Mouse (Mus musculus): Measurements from ENCODE around the gene Tenm4. TPM values are rescaled to one million over a fixed set of nuclear protein-coding genes. Genes with fewer than 3 reads are reported as not detected.

The Tenm4 gene
- polyA plus RNA-seq, 2 experiments, result 12.7 to 37.4 TPM

DNA sequence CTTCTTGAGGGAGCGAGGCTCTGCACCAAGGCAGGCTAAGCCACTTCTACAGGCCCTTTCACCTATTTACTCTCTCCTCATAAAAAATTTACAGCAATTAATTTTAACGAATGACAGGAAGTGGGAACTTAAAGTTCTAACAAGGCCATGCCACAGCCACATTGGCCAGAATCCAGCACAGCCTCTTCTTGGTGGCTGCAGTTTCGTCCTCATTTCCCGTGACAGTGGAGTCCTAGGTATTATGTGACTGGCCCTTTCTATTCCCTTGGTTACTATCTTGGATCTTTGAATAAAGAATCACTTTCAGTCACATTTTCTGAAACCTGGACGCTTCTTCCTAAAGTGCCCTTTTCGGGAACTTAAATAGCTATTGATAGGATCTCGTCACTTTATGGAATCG lies 181.6 kb downstream of the Tenm4 start:
- Histone ChIP-seq H3K4me1 (ENCODE audit: control insufficient read depth, insufficient read depth, low read length) (peaks cover 2% of the 10 kb centered on the region; the same call in 1 of the 2 replicates), H3K4me3 (replicated peaks; ENCODE audit: low read length) (no peak overlapping the region), H3K4me2 (replicated peaks; ENCODE audit: low read depth, low read length, severe bottlenecking) (no peak overlapping the region), H3K27me3 (ENCODE audit: control insufficient read depth, insufficient read depth, low read length) (no peaks in the 10 kb centered on the region), H3K9me3 (ENCODE audit: control insufficient read depth, low read length) (no peaks in the 10 kb centered on the region), H3K36me3 (ENCODE audit: control insufficient read depth, insufficient read depth, low read length) (no peaks in the 10 kb centered on the region), H3K9ac (ENCODE audit: low read depth, low read length, severe bottlenecking) (no peak overlapping the region), H3K27ac (replicated peaks; ENCODE audit: low read depth, low read length) (no peak overlapping the region)
- TF ChIP-seq POLR2A (IDR thresholded peaks at IDR 0.05; ENCODE audit: borderline replicate concordance, extremely low read depth, insufficient read depth, insufficient read length), result no peak
- no peak for DNase-seq (ENCODE audit: low spot score)
- WGBS, result 48% methylated on average over 8 of the region's 8 CpGs
- ATAC-seq (ENCODE audit: low FRiP score, low read depth), result no peak

DNA sequence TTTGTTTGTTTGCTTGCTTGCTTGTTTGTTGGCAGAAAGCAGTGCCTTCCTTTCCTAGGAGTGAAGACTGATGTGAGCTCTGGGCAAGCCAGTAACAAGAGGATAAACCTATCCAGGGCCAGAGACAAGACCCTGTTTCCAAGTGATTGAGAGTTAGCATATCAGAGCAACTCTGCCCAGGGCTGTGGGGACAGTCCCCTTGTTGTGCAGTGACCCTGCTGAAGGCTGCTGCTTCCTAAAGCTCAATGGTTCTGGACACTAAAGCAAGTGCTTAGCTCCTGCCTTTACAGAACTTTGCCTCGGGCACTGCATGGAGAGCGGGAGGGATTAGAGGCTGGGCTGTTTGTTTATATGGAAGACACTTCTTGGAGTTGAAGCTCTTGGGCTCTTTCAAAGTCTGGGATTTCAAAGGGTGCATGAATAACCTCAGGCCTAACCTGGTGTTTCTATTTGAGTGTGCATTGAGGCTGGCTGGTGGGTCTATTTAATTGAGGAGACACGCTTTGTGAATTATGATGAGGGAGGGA lies 185.3 kb downstream of the Tenm4 start:
- ATAC-seq (ENCODE audit: low FRiP score, low read depth) (no peak), DNase-seq (ENCODE audit: low spot score) (no peak)
- H3K4me1 ChIP-seq (ENCODE audit: control insufficient read depth, insufficient read depth, low read length), result peaks cover 9% of the 10 kb centered on the region; the same call in 1 of the 2 replicates
- no peak overlapping the region for H3K4me2 ChIP-seq (replicated peaks; ENCODE audit: low read depth, low read length, severe bottlenecking)
- no peak for TF ChIP-seq POLR2A (IDR thresholded peaks at IDR 0.05; ENCODE audit: borderline replicate concordance, extremely low read depth, insufficient read depth, insufficient read length)
- H3K36me3 ChIP-seq (ENCODE audit: control insufficient read depth, insufficient read depth, low read length), result no peaks in the 10 kb centered on the region
- H3K4me3 ChIP-seq (replicated peaks; ENCODE audit: low read length), result no peak overlapping the region
- WGBS, result 61% methylated on average over 3 of the region's 3 CpGs
- no peaks in the 10 kb centered on the region for H3K27me3 ChIP-seq (ENCODE audit: control insufficient read depth, insufficient read depth, low read length)
- H3K9ac ChIP-seq (ENCODE audit: low read depth, low read length, severe bottlenecking), result no peak overlapping the region
- H3K9me3 ChIP-seq (ENCODE audit: control insufficient read depth, low read length), result no peaks in the 10 kb centered on the region
- no peak overlapping the region for H3K27ac ChIP-seq (replicated peaks; ENCODE audit: low read depth, low read length)

DNA sequence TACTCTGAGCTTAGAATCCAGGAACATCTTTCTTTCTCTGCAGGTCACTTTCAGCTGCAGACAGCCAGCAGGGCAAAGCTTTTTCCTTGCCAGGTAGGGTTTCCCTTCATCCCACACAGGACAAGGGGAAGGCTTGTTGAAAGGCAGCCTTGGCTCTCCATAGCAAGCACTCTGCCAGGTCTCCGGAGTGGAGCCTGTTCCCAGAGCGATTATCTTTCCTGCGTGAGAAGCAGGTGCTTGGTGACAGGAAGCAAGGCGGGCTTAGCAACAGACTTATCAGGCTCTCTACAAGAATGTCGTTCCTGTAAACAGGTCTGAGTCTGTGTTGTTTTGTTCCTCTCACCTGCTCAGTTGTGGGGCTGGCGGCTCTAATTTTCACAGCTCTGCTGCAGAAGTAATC lies 186.5 kb downstream of the Tenm4 start:
- Histone ChIP-seq H3K36me3 (ENCODE audit: control insufficient read depth, insufficient read depth, low read length) (no peaks in the 10 kb centered on the region), H3K27me3 (ENCODE audit: control insufficient read depth, insufficient read depth, low read length) (no peaks in the 10 kb centered on the region), H3K4me3 (replicated peaks; ENCODE audit: low read length) (no peak overlapping the region), H3K4me1 (ENCODE audit: control insufficient read depth, insufficient read depth, low read length) (peaks cover 8% of the 10 kb centered on the region; the same call in 1 of the 2 replicates), H3K4me2 (replicated peaks; ENCODE audit: low read depth, low read length, severe bottlenecking) (no peak overlapping the region), H3K27ac (replicated peaks; ENCODE audit: low read depth, low read length) (no peak overlapping the region), H3K9me3 (ENCODE audit: control insufficient read depth, low read length) (no peaks in the 10 kb centered on the region), H3K9ac (ENCODE audit: low read depth, low read length, severe bottlenecking) (no peak overlapping the region)
- ATAC-seq (ENCODE audit: low FRiP score, low read depth), result no peak
- 30% methylated on average over 6 of the region's 6 CpGs for WGBS
- no peak for DNase-seq (ENCODE audit: low spot score)
- TF ChIP-seq POLR2A (IDR thresholded peaks at IDR 0.05; ENCODE audit: borderline replicate concordance, extremely low read depth, insufficient read depth, insufficient read length), result no peak

DNA sequence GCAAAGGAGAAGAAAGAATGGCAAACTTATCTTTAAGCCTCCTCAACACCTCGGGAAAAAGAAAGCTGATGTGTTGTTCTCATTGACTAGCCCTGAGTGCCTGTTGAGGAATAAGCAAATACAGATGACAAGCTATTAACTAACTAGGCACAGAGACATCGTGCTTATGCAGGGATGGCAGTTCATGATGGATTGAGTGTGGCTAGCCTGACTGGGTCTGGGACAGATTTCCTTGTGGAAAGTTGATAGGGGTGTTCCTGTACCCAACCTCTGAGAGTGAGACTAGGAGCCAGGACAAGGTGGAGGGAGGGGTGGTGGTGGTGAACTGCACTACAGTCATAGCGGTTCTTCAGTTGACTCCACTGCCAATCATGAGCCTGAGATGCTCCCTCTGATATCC lies 192.3 kb downstream of the Tenm4 start:
- Histone ChIP-seq H3K4me3 (replicated peaks; ENCODE audit: low read length) (no peak overlapping the region), H3K27me3 (ENCODE audit: control insufficient read depth, insufficient read depth, low read length) (no peaks in the 10 kb centered on the region), H3K27ac (replicated peaks; ENCODE audit: low read depth, low read length) (no peak overlapping the region), H3K4me2 (replicated peaks; ENCODE audit: low read depth, low read length, severe bottlenecking) (no peak overlapping the region), H3K36me3 (ENCODE audit: control insufficient read depth, insufficient read depth, low read length) (no peaks in the 10 kb centered on the region), H3K4me1 (ENCODE audit: control insufficient read depth, insufficient read depth, low read length) (0 out of 2 replicates have a peak, but pooled peaks cover 7% of the 10 kb centered on the region), H3K9ac (ENCODE audit: low read depth, low read length, severe bottlenecking) (no peak overlapping the region), H3K9me3 (ENCODE audit: control insufficient read depth, low read length) (no peaks in the 10 kb centered on the region)
- 49% methylated on average over 3 of the region's 3 CpGs for WGBS
- ATAC-seq (ENCODE audit: low FRiP score, low read depth) (no peak), DNase-seq (ENCODE audit: low spot score) (no peak)
- no peak for TF ChIP-seq POLR2A (IDR thresholded peaks at IDR 0.05; ENCODE audit: borderline replicate concordance, extremely low read depth, insufficient read depth, insufficient read length)

DNA sequence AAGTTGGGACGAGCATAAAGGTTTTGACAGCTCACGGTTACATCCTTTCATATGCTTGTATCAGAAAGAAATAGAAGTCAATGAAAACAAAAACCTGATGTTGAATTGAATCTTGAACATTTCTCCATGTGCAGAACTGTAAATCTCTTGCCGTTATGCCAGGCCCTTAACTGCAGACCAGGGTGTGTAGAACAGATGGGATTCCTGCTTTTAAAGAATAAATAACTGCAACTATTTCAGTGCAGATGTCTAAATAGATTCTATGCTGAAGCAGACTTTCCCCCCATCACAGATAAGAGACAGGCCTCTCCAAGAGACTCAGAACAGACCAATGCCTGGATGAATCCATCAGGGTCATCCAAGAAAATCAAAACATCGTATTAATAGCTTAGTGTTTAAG lies 198.9 kb downstream of the Tenm4 start:
- H3K4me3 ChIP-seq (replicated peaks; ENCODE audit: low read length), result no peak overlapping the region
- 80% methylated on average over 4 of the region's 4 CpGs for WGBS
- no peak for TF ChIP-seq POLR2A (IDR thresholded peaks at IDR 0.05; ENCODE audit: borderline replicate concordance, extremely low read depth, insufficient read depth, insufficient read length)
- no peak overlapping the region for H3K27ac ChIP-seq (replicated peaks; ENCODE audit: low read depth, low read length)
- no peaks in the 10 kb centered on the region for H3K36me3 ChIP-seq (ENCODE audit: control insufficient read depth, insufficient read depth, low read length)
- H3K9me3 ChIP-seq (ENCODE audit: control insufficient read depth, low read length), result no peaks in the 10 kb centered on the region
- 0 out of 2 replicates have a peak, but pooled peaks cover under 1% of the 10 kb centered on the region for H3K4me1 ChIP-seq (ENCODE audit: control insufficient read depth, insufficient read depth, low read length)
- DNase-seq (ENCODE audit: low spot score) (no peak), ATAC-seq (ENCODE audit: low FRiP score, low read depth) (no peak)
- H3K4me2 ChIP-seq (replicated peaks; ENCODE audit: low read depth, low read length, severe bottlenecking), result no peak overlapping the region
- H3K9ac ChIP-seq (ENCODE audit: low read depth, low read length, severe bottlenecking), result no peak overlapping the region
- no peaks in the 10 kb centered on the region for H3K27me3 ChIP-seq (ENCODE audit: control insufficient read depth, insufficient read depth, low read length)

Data from limb, embryonic 14.5 days (tissue).